Mouse (Mus musculus): Measurements from ENCODE around the gene Gm7694.

Gene Gm7694

GRCm38 (mm10) chr1:170301686-170302085 is 4.4 kb downstream of the Gm7694 start:
- no peak for TF ChIP-seq POU5F1 (IDR thresholded peaks at IDR 0.05; ENCODE audit: borderline replicate concordance, low read length)
- no peak for TF ChIP-seq NANOG (IDR thresholded peaks at IDR 0.05; ENCODE audit: borderline replicate concordance, low read length)
- TF ChIP-seq CTCF (conservative IDR thresholded peaks at IDR 0.05; ENCODE audit: low read length): no peak
- Histone ChIP-seq H3K36me3 (ENCODE audit: insufficient read depth, low read length) (no peaks in the 10 kb centered on the region), H3K9me3 (ENCODE audit: low read length) (no peaks in the 10 kb centered on the region)

DNA sequence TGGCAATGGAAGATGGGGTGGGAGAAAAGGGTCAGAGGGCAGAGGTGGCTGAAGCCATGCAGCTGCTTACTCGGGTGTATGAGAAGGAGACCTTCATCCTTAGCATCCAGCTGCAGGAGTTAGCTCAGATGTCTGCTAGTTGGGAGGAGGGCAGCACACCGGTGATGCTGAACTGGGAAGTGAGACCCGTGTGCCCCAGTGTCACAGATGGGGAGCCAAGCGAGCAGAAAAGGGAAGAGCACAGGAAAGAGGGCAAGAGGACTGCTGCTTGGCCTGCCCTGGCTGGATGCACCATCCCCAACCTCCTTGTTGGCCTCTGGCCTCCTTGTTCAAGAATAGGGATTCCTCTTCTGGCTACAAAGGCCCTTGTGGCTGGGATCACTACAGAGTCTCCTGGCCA is 6.6 kb downstream of the Gm7694 start:
- TF ChIP-seq NANOG (IDR thresholded peaks at IDR 0.05; ENCODE audit: borderline replicate concordance, low read length) (no peak), POU5F1 (IDR thresholded peaks at IDR 0.05; ENCODE audit: borderline replicate concordance, low read length) (no peak), CTCF (conservative IDR thresholded peaks at IDR 0.05; ENCODE audit: low read length) (no peak)
- no peaks in the 10 kb centered on the region for H3K9me3 ChIP-seq (ENCODE audit: low read length)
- H3K27me3 ChIP-seq (ENCODE audit: insufficient read depth, low read length): no peaks in the 10 kb centered on the region
- no peaks in the 10 kb centered on the region for H3K4me1 ChIP-seq (replicated peaks; ENCODE audit: low read depth, low read length)
- H3K36me3 ChIP-seq (ENCODE audit: insufficient read depth, low read length): no peaks in the 10 kb centered on the region
- no peak overlapping the region for H3K4me3 ChIP-seq (replicated peaks; ENCODE audit: low read length)

More at GRCm38 (mm10) chr1:170301686-170302085, 4.4 kb downstream of the Gm7694 start:
- Histone ChIP-seq H3K27me3 (ENCODE audit: insufficient read depth, low read length) (no peaks in the 10 kb centered on the region), H3K4me3 (replicated peaks; ENCODE audit: low read length) (no peak overlapping the region), H3K4me1 (replicated peaks; ENCODE audit: low read depth, low read length) (no peaks in the 10 kb centered on the region)

GRCm38 (mm10) chr1:170294786-170295570 is 11.2 kb downstream of the Gm7694 start:
- Histone ChIP-seq H3K9me3 (ENCODE audit: low read length) (no peaks in the 10 kb centered on the region), H3K4me1 (replicated peaks; ENCODE audit: low read depth, low read length) (no peaks in the 10 kb centered on the region), H3K4me3 (replicated peaks; ENCODE audit: low read length) (no peak overlapping the region), H3K27me3 (ENCODE audit: insufficient read depth, low read length) (no peaks in the 10 kb centered on the region), H3K36me3 (ENCODE audit: insufficient read depth, low read length) (no peaks in the 10 kb centered on the region)
- TF ChIP-seq POU5F1 (IDR thresholded peaks at IDR 0.05; ENCODE audit: borderline replicate concordance, low read length) (no peak), CTCF (conservative IDR thresholded peaks at IDR 0.05; ENCODE audit: low read length) (no peak), NANOG (IDR thresholded peaks at IDR 0.05; ENCODE audit: borderline replicate concordance, low read length) (no peak)

GRCm38 (mm10) chr1:170293257-170293656 is 12.9 kb downstream of the Gm7694 start:
- H3K4me1 ChIP-seq (replicated peaks; ENCODE audit: low read depth, low read length): no peaks in the 10 kb centered on the region
- H3K4me3 ChIP-seq (replicated peaks; ENCODE audit: low read length): no peak overlapping the region
- no peaks in the 10 kb centered on the region; the same call in 1 of the 2 replicates for H3K9me3 ChIP-seq (ENCODE audit: low read length)
- H3K36me3 ChIP-seq (ENCODE audit: insufficient read depth, low read length): no peaks in the 10 kb centered on the region
- no peaks in the 10 kb centered on the region for H3K27me3 ChIP-seq (ENCODE audit: insufficient read depth, low read length)
- no peak for TF ChIP-seq NANOG (IDR thresholded peaks at IDR 0.05; ENCODE audit: borderline replicate concordance, low read length)
- TF ChIP-seq CTCF (conservative IDR thresholded peaks at IDR 0.05; ENCODE audit: low read length): no peak
- no peak for TF ChIP-seq POU5F1 (IDR thresholded peaks at IDR 0.05; ENCODE audit: borderline replicate concordance, low read length)

GRCm38 (mm10) chr1:170292239-170292951 is 13.7 kb downstream of the Gm7694 start:
- no peaks in the 10 kb centered on the region; the same call in 1 of the 2 replicates for H3K9me3 ChIP-seq (ENCODE audit: low read length)
- H3K36me3 ChIP-seq (ENCODE audit: insufficient read depth, low read length): no peaks in the 10 kb centered on the region
- H3K4me3 ChIP-seq (replicated peaks; ENCODE audit: low read length): no peak overlapping the region
- no peaks in the 10 kb centered on the region for H3K27me3 ChIP-seq (ENCODE audit: insufficient read depth, low read length)
- no peaks in the 10 kb centered on the region for H3K4me1 ChIP-seq (replicated peaks; ENCODE audit: low read depth, low read length)
- peak; percentile 35 for TF ChIP-seq CTCF (conservative IDR thresholded peaks at IDR 0.05; ENCODE audit: low read length)
- no peak for TF ChIP-seq NANOG (IDR thresholded peaks at IDR 0.05; ENCODE audit: borderline replicate concordance, low read length)

- TF ChIP-seq CTCF (conservative IDR thresholded peaks at IDR 0.05; ENCODE audit: low read length) (no peak), POU5F1 (IDR thresholded peaks at IDR 0.05; ENCODE audit: borderline replicate concordance, low read length) (no peak), NANOG (IDR thresholded peaks at IDR 0.05; ENCODE audit: borderline replicate concordance, low read length) (no peak)
- H3K36me3 ChIP-seq (ENCODE audit: insufficient read depth, low read length): no peaks in the 10 kb centered on the region
- no peaks in the 10 kb centered on the region for H3K4me1 ChIP-seq (replicated peaks; ENCODE audit: low read depth, low read length)
- no peaks in the 10 kb centered on the region for H3K9me3 ChIP-seq (ENCODE audit: low read length)
- no peak overlapping the region for H3K4me3 ChIP-seq (replicated peaks; ENCODE audit: low read length)
- H3K27me3 ChIP-seq (ENCODE audit: insufficient read depth, low read length): no peaks in the 10 kb centered on the region
These were observed 23.6 kb downstream of the Gm7694 start for GRCm38 (mm10) chr1:170282415-170283129.

DNA sequence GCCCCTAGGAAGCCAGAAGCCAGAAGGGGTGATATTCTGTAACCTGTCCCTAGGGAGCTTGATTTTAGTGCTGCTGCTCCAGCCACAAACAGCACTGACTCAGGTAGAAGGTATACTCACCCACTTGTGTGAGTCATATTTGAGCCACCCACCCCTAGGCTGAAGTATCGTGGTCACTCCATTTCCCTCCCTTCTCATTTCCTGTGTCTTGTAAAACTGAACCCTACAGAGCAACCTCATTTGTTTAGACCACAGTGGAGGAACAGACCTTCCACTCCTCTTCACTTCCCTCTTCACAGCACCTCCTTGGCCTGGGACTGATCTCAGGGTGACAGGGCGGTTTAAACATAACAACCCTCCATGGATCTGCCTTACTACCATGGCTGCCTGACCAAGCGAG is 29.1 kb downstream of the Gm7694 start, which contains the start of gene Sh2d1b1:
Sh2d1b1 (plus strand) TSS at position 305 of the 400 bp plus-strand sequence.
- TF ChIP-seq NANOG (IDR thresholded peaks at IDR 0.05; ENCODE audit: borderline replicate concordance, low read length) (no peak), CTCF (conservative IDR thresholded peaks at IDR 0.05; ENCODE audit: low read length) (no peak), POU5F1 (IDR thresholded peaks at IDR 0.05; ENCODE audit: borderline replicate concordance, low read length) (no peak)
- no peaks in the 10 kb centered on the region for H3K36me3 ChIP-seq (ENCODE audit: insufficient read depth, low read length)
- no peaks in the 10 kb centered on the region for H3K9me3 ChIP-seq (ENCODE audit: low read length)
- no peaks in the 10 kb centered on the region for H3K4me1 ChIP-seq (replicated peaks; ENCODE audit: low read depth, low read length)
- H3K4me3 ChIP-seq (replicated peaks; ENCODE audit: low read length): no peak within 1 kb of the TSS
- no peaks in the 10 kb centered on the region for H3K27me3 ChIP-seq (ENCODE audit: insufficient read depth, low read length)

- H3K9me3 ChIP-seq (ENCODE audit: low read length): no peaks in the 10 kb centered on the region
- no peaks in the 10 kb centered on the region for H3K4me1 ChIP-seq (replicated peaks; ENCODE audit: low read depth, low read length)
- no peaks in the 10 kb centered on the region for H3K27me3 ChIP-seq (ENCODE audit: insufficient read depth, low read length)
- no peak overlapping the region for H3K4me3 ChIP-seq (replicated peaks; ENCODE audit: low read length)
- no peaks in the 10 kb centered on the region for H3K36me3 ChIP-seq (ENCODE audit: insufficient read depth, low read length)
- TF ChIP-seq NANOG (IDR thresholded peaks at IDR 0.05; ENCODE audit: borderline replicate concordance, low read length): no peak
- TF ChIP-seq CTCF (conservative IDR thresholded peaks at IDR 0.05; ENCODE audit: low read length): no peak
- no peak for TF ChIP-seq POU5F1 (IDR thresholded peaks at IDR 0.05; ENCODE audit: borderline replicate concordance, low read length)
These were observed 32.9 kb downstream of the Gm7694 start for GRCm38 (mm10) chr1:170273252-170273651.
